Mouse (Mus musculus) T-helper 17 cell (primary cell): Measurements from ENCODE around the gene Cdcp1.

Experiments used
- in situ Hi-C, 2 experiments: fragments of 300-600 bp; cut with MboI, MseI; formaldehyde crosslinking; loops; 1 replicate in 1 of 2; 2 replicates in 1 of 2; pipeline ENCODE4 v1.15.1; 2025; ENCODE audit warnings: high pct_unique_total_duplicates in 2 of 2

Gene Cdcp1

GRCm38 (mm10) chr9:123219826-123220225 lies 4.0 kb upstream of the Cdcp1 start:
- in situ Hi-C loops, result no loop called here

DNA sequence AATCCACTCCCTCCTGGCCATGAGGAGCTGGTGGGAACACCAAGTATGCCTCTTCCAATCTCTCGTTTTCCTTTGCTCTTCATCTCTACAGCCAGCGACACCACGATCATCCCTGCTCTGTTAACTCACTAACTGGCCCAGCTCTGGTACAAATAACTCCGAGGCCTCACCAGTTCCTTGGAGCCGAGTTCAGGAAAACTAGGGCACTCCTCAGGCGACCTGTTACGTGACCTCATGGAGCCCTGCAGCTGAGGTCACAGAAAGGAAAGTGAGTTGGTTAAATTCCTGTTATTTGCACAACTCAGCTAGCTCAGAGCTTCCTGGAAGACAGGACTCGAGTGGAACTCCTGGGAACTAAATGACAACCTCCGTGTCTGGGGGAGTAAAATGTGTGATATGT lies 2.5 kb downstream of the Cdcp1 start:
- in situ Hi-C loops, result no loop called here

- in situ Hi-C loops, result no loop called here
Measured at GRCm38 (mm10) chr9:123207895-123208294, 7.9 kb downstream of the Cdcp1 start.

- in situ Hi-C loops, result no loop called here
Measured at GRCm38 (mm10) chr9:123206948-123207347, 8.9 kb downstream of the Cdcp1 start.

GRCm38 (mm10) chr9:123206526-123206925 lies 9.3 kb downstream of the Cdcp1 start:
- in situ Hi-C loops, result no loop called here

GRCm38 (mm10) chr9:123200116-123200515 lies 15.7 kb downstream of the Cdcp1 start:
- in situ Hi-C loops, result no loop called here

DNA sequence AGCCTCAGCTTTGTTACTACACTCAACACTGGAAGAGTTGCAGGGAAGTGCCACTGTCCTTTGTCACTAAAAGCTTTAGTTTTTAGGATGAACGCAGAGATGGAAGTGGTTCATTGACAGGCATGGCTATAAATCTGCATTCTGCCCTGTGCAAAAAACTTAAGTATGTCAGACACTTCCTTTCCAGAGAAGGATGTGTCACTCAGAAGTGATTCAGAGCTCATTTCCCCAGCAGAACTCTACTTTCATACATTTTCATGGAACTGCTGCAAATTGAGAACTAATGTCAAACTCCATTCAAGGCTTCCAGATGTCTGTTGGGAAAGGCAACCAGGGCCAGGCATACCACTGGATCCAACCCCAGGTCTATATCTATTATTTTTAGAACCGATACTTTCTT lies 27.6 kb downstream of the Cdcp1 start:
- in situ Hi-C loops, result no loop called here

DNA sequence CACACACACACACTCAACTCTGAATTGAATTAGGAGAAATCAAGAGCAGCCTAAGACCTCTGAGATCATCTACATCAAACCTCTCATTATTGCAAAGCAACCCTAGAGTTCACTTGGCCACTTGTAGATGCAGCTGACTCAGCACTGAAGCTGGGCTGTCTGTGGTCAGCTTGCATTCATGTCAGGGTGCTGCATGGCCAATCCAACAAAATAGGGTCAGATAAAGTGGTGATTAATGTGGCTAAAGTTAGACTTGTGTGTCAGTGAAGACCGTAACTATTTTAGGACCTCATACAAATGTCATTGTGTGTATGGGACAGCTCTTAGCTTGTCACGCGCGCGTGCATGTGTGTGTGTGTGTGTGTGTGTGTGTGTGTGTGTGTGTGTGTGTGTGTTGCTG lies 28.2 kb downstream of the Cdcp1 start:
- in situ Hi-C loops, result no loop called here

DNA sequence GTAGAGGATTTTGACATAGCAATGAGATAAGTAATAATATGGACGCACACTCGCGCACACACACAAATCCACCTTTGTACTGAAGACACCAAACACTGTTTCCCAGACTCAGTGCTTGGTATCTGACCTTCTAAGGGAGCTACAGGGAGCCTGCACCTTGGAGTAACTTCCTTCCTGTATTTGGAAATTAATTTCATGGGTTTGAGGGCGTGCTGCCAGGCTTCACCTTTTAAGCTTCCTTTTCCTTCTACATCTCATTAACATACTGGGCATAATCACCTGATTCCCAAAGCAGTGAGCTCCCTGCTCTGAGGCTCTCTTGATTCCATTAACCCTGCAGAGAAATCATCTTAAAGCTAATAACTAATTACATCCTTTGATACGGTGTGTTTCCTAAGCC lies 29.7 kb downstream of the Cdcp1 start:
- in situ Hi-C loops, result no loop called here

GRCm38 (mm10) chr9:123185546-123185945 lies 30.3 kb downstream of the Cdcp1 start:
- in situ Hi-C loops, result no loop called here

DNA sequence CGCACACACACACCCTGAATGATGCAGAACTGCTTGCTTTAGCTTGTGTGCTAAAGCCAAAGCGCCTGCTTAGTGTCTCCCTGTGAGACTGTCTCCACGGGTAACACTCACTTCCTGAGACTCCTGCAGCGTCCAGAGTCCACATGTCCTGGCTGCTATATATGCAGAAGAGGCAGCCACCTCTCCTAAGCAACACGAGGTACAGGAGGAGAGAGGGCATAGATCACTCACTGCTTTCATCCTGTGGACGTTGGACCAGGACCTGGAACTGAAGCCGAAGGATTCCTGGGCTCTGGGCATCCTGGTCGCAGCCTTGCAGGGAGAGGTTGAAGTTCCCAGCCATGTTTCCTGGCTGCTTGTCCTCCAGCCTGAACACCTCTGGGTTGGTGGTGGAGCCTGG lies 32.6 kb downstream of the Cdcp1 start:
- in situ Hi-C loops, result no loop called here

DNA sequence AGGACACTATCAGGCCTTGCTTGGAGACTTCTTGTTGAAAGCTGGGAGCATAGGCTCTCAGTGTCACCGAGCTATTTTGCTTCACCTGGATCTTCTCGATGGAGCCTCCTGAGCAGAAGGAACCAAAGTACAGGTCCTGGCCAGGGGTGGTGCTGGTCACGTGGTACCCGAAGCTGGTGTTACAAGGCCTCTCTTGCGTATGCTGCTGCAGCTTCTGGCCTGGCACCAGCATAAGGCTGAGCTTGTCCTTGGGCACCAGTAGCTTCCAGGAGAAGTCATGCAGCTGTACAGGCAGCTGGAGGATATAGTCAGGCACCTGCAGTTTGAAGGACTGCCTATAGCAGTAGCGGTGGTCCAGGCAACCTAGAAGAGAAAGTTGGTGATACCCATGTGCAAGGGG lies 35.8 kb downstream of the Cdcp1 start:
- in situ Hi-C loops, result no loop called here

GRCm38 (mm10) chr9:123177380-123178048 lies 38.3 kb downstream of the Cdcp1 start:
- in situ Hi-C loops, result no loop called here

DNA sequence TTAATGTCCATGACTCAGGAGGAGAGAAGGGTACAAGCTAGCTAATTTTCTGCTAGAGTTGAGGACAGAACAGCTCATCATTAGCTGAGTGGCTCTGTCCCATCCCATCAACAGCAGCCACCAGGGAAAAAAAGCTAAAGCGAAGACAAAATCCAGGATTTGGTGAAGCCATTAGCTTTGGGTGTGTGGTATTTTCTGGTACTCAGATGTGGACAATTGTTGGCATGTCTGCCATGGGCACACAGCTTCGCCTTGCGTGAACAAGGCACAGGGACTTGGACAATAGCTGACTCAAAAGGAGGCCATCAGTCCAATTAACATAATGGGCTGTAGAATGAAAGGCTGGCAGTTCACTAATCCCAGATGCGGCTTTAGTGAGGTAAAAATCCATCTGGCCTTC lies 41.5 kb downstream of the Cdcp1 start:
- in situ Hi-C loops, result no loop called here

- in situ Hi-C loops, result no loop called here
Measured at GRCm38 (mm10) chr9:123173760-123174159, 42.1 kb downstream of the Cdcp1 start.

DNA sequence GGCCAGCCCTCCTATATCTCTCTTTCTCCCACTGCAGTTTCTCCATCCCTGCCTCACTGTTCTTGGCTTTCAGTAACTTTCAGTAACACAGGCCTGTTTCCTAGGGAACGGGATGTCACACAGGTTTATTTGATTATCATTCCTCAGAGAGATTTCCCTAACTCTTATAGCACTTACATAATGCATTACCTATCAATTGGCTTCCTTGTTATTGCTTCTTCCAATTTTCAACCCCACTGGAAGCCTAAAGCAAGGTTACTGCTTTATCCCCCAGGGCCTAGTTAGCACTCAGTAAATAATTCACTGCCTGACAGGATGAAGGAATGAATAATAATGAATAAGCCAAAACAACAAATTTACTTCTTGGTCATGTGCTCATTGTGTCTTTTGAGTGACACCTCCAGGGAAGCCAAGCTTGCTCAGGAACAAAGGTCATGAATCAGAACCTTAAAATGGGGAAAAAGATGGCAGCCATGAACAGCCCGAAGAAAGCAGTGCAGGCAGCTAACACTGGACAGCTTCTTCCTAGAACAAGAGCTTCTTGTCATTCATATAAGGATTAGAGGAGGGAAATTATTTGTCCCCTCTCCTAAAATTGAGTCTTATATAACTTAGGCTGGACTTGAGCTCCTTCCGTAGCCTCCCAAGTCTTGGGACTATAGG lies 49.9 kb downstream of the Cdcp1 start:
- in situ Hi-C loops, result no loop called here

- in situ Hi-C loops, result loop anchor here in 1 of 2 experiments (5.0 kb wide), 1 partner anchor 89 kb away; no protein-coding TSS in a partner anchor
Measured at GRCm38 (mm10) chr9:123162985-123163694, 52.7 kb downstream of the Cdcp1 start.

DNA sequence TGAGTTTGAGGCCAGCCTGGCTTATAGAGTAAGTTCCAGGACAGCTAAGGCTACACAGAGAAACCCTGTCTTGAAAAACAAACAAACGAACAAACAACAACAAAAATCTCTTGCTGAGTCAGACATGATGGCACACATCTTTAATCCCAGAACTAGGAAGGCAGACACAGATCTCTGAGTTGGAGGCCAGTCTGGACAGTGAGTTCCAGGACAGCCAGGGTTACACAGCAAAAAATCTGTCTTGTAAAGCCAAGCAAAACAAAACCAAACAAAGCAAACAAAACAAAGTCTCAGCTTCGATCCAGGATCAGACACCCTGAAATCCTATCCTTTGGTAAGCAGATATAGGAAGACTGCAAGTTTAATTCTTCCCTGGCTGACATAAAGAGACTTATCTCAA lies 54.0 kb downstream of the Cdcp1 start:
- in situ Hi-C loops, result loop anchor here in 1 of 2 experiments (5.0 kb wide), 1 partner anchor 91 kb away; no protein-coding TSS in a partner anchor

- in situ Hi-C loops, result loop anchor here (5.0 kb wide), 2 partner anchors 93 to 293 kb away; no protein-coding TSS in a partner anchor
Measured at GRCm38 (mm10) chr9:123159330-123159729, 56.5 kb downstream of the Cdcp1 start.

- in situ Hi-C loops, result loop anchor here (5.0 kb wide), 2 partner anchors 94 to 294 kb away; no protein-coding TSS in a partner anchor
Measured at GRCm38 (mm10) chr9:123158125-123158836, 57.6 kb downstream of the Cdcp1 start.

GRCm38 (mm10) chr9:123157699-123158098 lies 58.1 kb downstream of the Cdcp1 start:
- in situ Hi-C loops, result loop anchor here (5.0 kb wide), 2 partner anchors 95 to 295 kb away; no protein-coding TSS in a partner anchor

- in situ Hi-C loops, result loop anchor here (5.0 kb wide), 2 partner anchors 95 to 295 kb away; no protein-coding TSS in a partner anchor
Measured at GRCm38 (mm10) chr9:123156910-123157361, 58.9 kb downstream of the Cdcp1 start.
